Mouse (Mus musculus): ENCODE measurements around the gene Onecut3.

Onecut3 gene

GRCm38 (mm10) chr10:80494732-80495131 is at the start of gene Onecut3:
Gene Onecut3, plus strand, starts transcription at chr10:80494835.
- in situ Hi-C loops (cut with MboI, MseI) = no loop called here

GRCm38 (mm10) chr10:80445052-80445451 is 49.6 kb upstream of the Onecut3 start:
- in situ Hi-C loops (cut with MboI, MseI) = loop anchor here (5.0 kb wide), 1 partner anchor 67 kb away; no protein-coding TSS in a partner anchor

- in situ Hi-C loops (cut with MboI, MseI) = loop anchor here (5.0 kb wide), 1 partner anchor 66 kb away; no protein-coding TSS in a partner anchor
Observed at GRCm38 (mm10) chr10:80445898-80446601, 48.6 kb upstream of the Onecut3 start.

GRCm38 (mm10) chr10:80450599-80450998 is 44.0 kb upstream of the Onecut3 start:
- in situ Hi-C loops (cut with MboI, MseI) = loop anchor here (10.0 kb wide), 1 partner anchor 184 kb away; no protein-coding TSS in a partner anchor

GRCm38 (mm10) chr10:80453601-80454000 is 41.0 kb upstream of the Onecut3 start:
- in situ Hi-C loops (cut with MboI, MseI) = loop anchor here (10.0 kb wide), 1 partner anchor 181 kb away; no protein-coding TSS in a partner anchor

- in situ Hi-C loops (cut with MboI, MseI) = loop anchor here (10.0 kb wide), 1 partner anchor 180 kb away; no protein-coding TSS in a partner anchor
Observed at GRCm38 (mm10) chr10:80454781-80455180, 39.9 kb upstream of the Onecut3 start.

- in situ Hi-C loops (cut with MboI, MseI) = loop anchor here (10.0 kb wide), 1 partner anchor 179 kb away; no protein-coding TSS in a partner anchor
Observed at GRCm38 (mm10) chr10:80455697-80456096, 38.9 kb upstream of the Onecut3 start.

GRCm38 (mm10) chr10:80459236-80459635 is 35.4 kb upstream of the Onecut3 start:
- in situ Hi-C loops (cut with MboI, MseI) = loop anchor here (10.0 kb wide), 1 partner anchor 176 kb away; no protein-coding TSS in a partner anchor

- in situ Hi-C loops (cut with MboI, MseI) = loop anchor here (10.0 kb wide), 1 partner anchor 175 kb away; no protein-coding TSS in a partner anchor
Observed at GRCm38 (mm10) chr10:80459671-80460070, 35.0 kb upstream of the Onecut3 start.

- in situ Hi-C loops (cut with MboI, MseI) = no loop called here
Observed at GRCm38 (mm10) chr10:80460324-80460723, 34.3 kb upstream of the Onecut3 start.

GRCm38 (mm10) chr10:80461346-80461745 is 33.3 kb upstream of the Onecut3 start:
- in situ Hi-C loops (cut with MboI, MseI) = no loop called here

- in situ Hi-C loops (cut with MboI, MseI) = no loop called here
Observed at GRCm38 (mm10) chr10:80464381-80465035, 30.1 kb upstream of the Onecut3 start.

GRCm38 (mm10) chr10:80465066-80465465 is 29.6 kb upstream of the Onecut3 start:
- in situ Hi-C loops (cut with MboI, MseI) = no loop called here

- in situ Hi-C loops (cut with MboI, MseI) = no loop called here
Observed at GRCm38 (mm10) chr10:80475290-80475959, 19.2 kb upstream of the Onecut3 start.

- in situ Hi-C loops (cut with MboI, MseI) = no loop called here
Observed at GRCm38 (mm10) chr10:80478531-80478930, 16.1 kb upstream of the Onecut3 start.

GRCm38 (mm10) chr10:80481002-80481401 is 13.6 kb upstream of the Onecut3 start:
- in situ Hi-C loops (cut with MboI, MseI) = no loop called here

GRCm38 (mm10) chr10:80486862-80487379 is 7.7 kb upstream of the Onecut3 start:
- in situ Hi-C loops (cut with MboI, MseI) = no loop called here

GRCm38 (mm10) chr10:80490051-80490450 is 4.6 kb upstream of the Onecut3 start:
- in situ Hi-C loops (cut with MboI, MseI) = no loop called here

- in situ Hi-C loops (cut with MboI, MseI) = no loop called here
Observed at GRCm38 (mm10) chr10:80495901-80496300, 1.3 kb downstream of the Onecut3 start.

- in situ Hi-C loops (cut with MboI, MseI) = no loop called here
Observed at GRCm38 (mm10) chr10:80496421-80496820, 1.8 kb downstream of the Onecut3 start.

GRCm38 (mm10) chr10:80502291-80502690 is 7.7 kb downstream of the Onecut3 start:
- in situ Hi-C loops (cut with MboI, MseI) = no loop called here

- in situ Hi-C loops (cut with MboI, MseI) = no loop called here
Observed at GRCm38 (mm10) chr10:80502819-80503314, 8.2 kb downstream of the Onecut3 start.
